Mouse (Mus musculus) brain, embryonic 14.5 days (tissue): ENCODE results near the gene Lamb1.

Source experiments
- CTCF ChIP-seq: fragments of 200-500 bp; IDR thresholded peaks from 2 replicates; pipeline ENCODE4 v1.5.1; 2012; ENCODE audit warnings: inconsistent platforms, mild to moderate bottlenecking, moderate library complexity, borderline replicate concordance; ENCODE audit not compliant: insufficient read depth, insufficient read length; ENCODE audit errors: extremely low read depth
- POLR2A ChIP-seq: fragments of 200-500 bp; IDR thresholded peaks from 2 replicates; pipeline ENCODE4 v1.6.1; 2012; ENCODE audit warnings: mild to moderate bottlenecking, inconsistent platforms, borderline replicate concordance; ENCODE audit not compliant: poor library complexity, insufficient read depth, insufficient read length, severe bottlenecking; ENCODE audit errors: extremely low read depth

GRCm38 (mm10) chr12:31374603-31375282, 109.7 kb downstream of the Lamb1 start:
- TF ChIP-seq CTCF = peak; percentile 80; the same call in 1 of the 2 replicates
- TF ChIP-seq POLR2A = no peak
